Mouse (Mus musculus): ENCODE measurements around the gene Ddx39b. TPM values are rescaled to one million over a fixed set of nuclear protein-coding genes. Genes with fewer than 3 reads are reported as not detected.

Gene Ddx39b
- polyA plus RNA-seq, 1 experiment, result 304 TPM

DNA sequence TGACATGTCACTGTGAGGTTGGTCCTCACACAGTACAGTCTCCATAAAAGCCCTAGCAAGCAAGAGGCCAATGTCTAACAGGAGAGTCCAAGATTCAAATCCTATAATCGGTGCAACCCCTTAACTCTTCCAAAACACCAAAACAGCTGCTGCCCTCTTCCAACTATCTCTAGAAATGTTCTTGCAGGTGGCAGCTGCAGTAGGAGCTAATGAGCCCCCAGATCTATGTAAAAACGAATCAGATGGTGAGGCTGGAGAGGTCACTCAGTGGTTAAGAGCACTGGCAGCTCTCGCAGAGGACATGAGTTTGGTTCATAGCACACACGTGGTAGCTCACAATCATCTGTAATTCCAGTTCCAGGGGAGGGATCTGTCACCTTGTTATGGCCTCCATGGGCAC, 14.2 kb downstream of the Ddx39b start:
- no peak for TF ChIP-seq POLR2A (IDR thresholded peaks at IDR 0.05; ENCODE audit: borderline replicate concordance, extremely low read depth, low read depth, low read length)
- TF ChIP-seq CTCF (IDR thresholded peaks at IDR 0.05; ENCODE audit: insufficient read depth, low read length), result no peak
- 57% methylated on average over 4 of the region's 4 CpGs for WGBS
- DNase-seq, result no peak
- Histone ChIP-seq H3K4me3 (replicated peaks; ENCODE audit: extremely low read depth, low read depth, low read length) (no peak overlapping the region), H3K4me1 (ENCODE audit: control insufficient read depth, insufficient read depth, low read length) (peaks cover 8% of the 10 kb centered on the region)

DNA sequence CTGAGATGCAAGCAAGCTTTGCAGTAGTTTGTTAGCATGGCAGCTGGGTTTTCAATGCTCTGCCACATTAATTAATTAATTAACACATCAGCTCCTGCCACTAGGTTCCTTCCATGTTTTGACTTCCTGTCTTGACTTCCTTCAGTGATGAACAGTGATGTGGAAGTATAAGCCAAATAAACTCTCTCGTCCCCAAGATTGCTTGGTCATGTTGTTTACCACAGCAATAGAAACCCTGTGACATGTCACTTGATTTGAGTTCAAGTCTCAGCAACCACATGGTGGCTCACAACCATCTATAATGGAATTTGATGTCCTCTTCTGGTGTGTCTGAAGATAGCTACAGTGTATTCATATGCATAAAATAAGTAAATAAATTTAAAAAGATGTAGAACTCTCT, 15.8 kb downstream of the Ddx39b start:
- Histone ChIP-seq H3K4me3 (replicated peaks; ENCODE audit: extremely low read depth, low read depth, low read length) (no peak overlapping the region), H3K4me1 (ENCODE audit: control insufficient read depth, insufficient read depth, low read length) (peaks cover 8% of the 10 kb centered on the region)
- TF ChIP-seq CTCF (IDR thresholded peaks at IDR 0.05; ENCODE audit: insufficient read depth, low read length), result no peak
- no peak for TF ChIP-seq POLR2A (IDR thresholded peaks at IDR 0.05; ENCODE audit: borderline replicate concordance, extremely low read depth, low read depth, low read length)
- 19% methylated on average over 1 of the region's 1 CpGs for WGBS
- no peak for DNase-seq

DNA sequence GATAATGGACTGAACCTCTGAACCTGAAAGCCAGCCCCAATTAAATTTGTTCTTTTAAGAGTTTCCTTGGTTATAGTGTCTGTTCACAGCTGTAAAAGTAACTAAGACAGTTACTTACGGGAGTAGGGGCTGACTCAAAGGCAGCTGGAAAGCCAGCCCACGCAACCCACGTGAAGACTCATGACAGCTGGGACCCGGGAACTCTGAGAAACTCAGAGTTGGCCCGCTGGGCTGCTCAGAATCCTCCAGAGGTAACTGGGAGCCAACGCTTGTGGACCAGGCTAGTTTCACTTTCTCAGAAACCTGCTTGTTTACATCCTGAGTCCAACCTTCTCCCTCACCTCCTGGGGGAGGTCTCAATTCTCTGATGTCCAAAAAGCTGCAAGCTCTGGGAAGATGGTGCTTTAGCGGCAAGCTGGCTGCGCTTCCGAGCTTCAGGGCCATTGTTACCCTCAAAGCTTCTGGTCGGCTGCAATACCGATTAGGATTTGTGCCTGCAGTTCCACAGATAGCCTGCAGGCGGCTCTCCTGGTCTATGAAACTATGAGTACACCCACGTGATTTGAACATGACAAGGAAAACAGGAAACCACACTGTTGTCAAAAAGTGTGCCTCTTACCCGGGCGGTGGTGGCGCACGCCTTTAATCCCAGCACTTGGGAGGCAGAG, 16.4 kb downstream of the Ddx39b start:
- H3K4me3 ChIP-seq (replicated peaks; ENCODE audit: extremely low read depth, low read depth, low read length), result peak overlapping the region; percentile 73
- DNase-seq, result peak; percentile 95
- peak; percentile 84 for TF ChIP-seq CTCF (IDR thresholded peaks at IDR 0.05; ENCODE audit: insufficient read depth, low read length)
- TF ChIP-seq POLR2A (IDR thresholded peaks at IDR 0.05; ENCODE audit: borderline replicate concordance, extremely low read depth, low read depth, low read length), result no peak
- WGBS, result 3% methylated on average over 17 of the region's 17 CpGs
- H3K4me1 ChIP-seq (ENCODE audit: control insufficient read depth, insufficient read depth, low read length), result peaks cover 8% of the 10 kb centered on the region

DNA sequence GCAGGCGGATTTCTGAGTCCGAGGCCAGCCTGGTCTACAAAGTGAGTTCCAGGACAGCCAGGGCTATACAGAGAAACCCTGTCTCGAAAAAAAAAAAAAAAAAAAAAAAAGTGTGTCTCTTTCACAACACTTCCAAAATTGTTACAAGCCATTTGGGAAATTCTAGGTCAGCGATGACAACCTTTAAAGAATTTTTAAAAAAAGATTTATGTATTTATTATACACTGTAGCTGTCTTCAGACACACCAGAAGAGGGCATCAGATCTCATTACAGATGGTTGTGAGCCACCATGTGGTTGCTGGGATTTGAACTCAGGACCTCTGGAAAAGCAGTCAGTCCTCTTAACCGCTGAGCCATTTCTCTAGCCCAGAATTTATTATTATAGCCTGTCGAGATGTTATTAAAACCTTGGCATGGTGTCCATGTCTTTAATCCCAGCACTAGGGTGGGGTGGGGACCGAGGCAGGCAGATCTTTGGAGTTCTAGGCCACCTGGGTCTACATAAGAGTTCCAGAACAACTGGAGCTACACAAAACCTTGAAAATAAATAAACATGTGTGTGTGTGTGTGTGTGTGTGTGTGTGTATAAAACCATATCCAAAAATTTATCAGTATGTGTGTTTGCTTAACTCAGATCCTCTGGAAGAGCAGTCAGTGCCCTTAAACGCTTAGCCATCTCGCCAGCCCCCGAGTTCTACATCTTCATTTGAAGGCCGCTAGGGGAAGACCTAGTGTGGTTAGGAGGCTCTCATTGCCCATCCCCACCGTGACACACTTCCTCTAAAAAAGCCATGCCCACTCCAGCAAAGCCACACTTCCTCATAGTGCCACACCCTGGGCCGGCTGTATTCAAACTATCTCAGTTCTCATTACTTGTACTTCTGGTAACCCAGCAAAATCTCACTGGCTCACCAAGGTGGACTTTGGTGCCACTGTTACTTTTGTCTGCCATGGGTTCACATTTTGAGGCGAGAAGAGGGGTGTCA, 17.2 kb downstream of the Ddx39b start:
- 33% methylated on average over 14 of the region's 14 CpGs for WGBS
- no peak for DNase-seq

DNA sequence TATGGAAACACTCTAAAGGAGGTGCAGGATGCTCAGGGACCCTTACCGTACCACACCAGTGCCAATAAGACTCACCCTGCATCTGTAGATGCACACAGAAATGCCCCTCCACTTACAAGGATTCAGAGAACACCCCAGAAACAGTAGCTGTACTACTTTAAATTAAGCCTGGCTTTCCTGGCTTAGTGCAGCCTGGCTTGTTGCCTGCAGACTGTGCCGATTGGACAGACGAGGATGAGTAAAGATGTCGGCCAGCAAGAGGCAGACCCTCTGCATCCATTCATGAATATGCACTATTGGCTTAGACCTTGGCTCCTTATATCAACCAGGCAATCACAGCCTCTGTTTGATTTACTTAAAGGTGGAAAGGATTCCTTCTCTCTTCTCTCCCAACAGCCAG, 18.1 kb downstream of the Ddx39b start:
- Histone ChIP-seq H3K4me1 (ENCODE audit: control insufficient read depth, insufficient read depth, low read length) (peaks cover 8% of the 10 kb centered on the region), H3K4me3 (replicated peaks; ENCODE audit: extremely low read depth, low read depth, low read length) (no peak overlapping the region)
- TF ChIP-seq POLR2A (IDR thresholded peaks at IDR 0.05; ENCODE audit: borderline replicate concordance, extremely low read depth, low read depth, low read length) (no peak), CTCF (IDR thresholded peaks at IDR 0.05; ENCODE audit: insufficient read depth, low read length) (no peak)
- no peak for DNase-seq
- 69% methylated on average over 4 of the region's 4 CpGs for WGBS

More for the DNA sequence above, 17.2 kb downstream of the Ddx39b start:
- TF ChIP-seq POLR2A (IDR thresholded peaks at IDR 0.05; ENCODE audit: borderline replicate concordance, extremely low read depth, low read depth, low read length) (no peak), CTCF (IDR thresholded peaks at IDR 0.05; ENCODE audit: insufficient read depth, low read length) (0 out of 2 replicates have a peak, but pooled peaks have one; percentile 19)
- no peak overlapping the region for H3K4me3 ChIP-seq (replicated peaks; ENCODE audit: extremely low read depth, low read depth, low read length)
- peaks cover 8% of the 10 kb centered on the region for H3K4me1 ChIP-seq (ENCODE audit: control insufficient read depth, insufficient read depth, low read length)

DNA sequence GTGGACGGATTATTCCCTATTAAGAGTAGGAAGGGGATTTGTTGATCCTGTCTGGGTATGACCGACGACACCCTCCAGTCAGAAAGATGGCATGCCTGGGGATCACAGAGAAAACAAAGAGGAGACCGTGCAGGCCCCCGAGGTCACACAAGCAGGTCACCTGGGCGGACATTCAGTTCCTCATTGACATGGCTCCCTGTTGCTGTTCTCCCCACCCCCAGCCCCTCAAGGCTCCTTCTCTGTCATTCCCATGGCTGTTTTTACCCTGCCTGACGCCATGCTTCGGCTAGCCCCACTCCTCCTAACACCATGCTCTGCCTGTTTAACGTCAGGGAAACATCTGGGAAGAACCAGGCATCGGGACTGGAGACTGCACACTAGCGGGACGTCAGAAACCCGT, 20.1 kb downstream of the Ddx39b start:
- Histone ChIP-seq H3K4me1 (ENCODE audit: control insufficient read depth, insufficient read depth, low read length) (peaks cover 8% of the 10 kb centered on the region), H3K4me3 (replicated peaks; ENCODE audit: extremely low read depth, low read depth, low read length) (no peak overlapping the region)
- DNase-seq, result no peak
- WGBS, result 77% methylated on average over 13 of the region's 13 CpGs
- TF ChIP-seq CTCF (IDR thresholded peaks at IDR 0.05; ENCODE audit: insufficient read depth, low read length) (no peak), POLR2A (IDR thresholded peaks at IDR 0.05; ENCODE audit: borderline replicate concordance, extremely low read depth, low read depth, low read length) (no peak)

DNA sequence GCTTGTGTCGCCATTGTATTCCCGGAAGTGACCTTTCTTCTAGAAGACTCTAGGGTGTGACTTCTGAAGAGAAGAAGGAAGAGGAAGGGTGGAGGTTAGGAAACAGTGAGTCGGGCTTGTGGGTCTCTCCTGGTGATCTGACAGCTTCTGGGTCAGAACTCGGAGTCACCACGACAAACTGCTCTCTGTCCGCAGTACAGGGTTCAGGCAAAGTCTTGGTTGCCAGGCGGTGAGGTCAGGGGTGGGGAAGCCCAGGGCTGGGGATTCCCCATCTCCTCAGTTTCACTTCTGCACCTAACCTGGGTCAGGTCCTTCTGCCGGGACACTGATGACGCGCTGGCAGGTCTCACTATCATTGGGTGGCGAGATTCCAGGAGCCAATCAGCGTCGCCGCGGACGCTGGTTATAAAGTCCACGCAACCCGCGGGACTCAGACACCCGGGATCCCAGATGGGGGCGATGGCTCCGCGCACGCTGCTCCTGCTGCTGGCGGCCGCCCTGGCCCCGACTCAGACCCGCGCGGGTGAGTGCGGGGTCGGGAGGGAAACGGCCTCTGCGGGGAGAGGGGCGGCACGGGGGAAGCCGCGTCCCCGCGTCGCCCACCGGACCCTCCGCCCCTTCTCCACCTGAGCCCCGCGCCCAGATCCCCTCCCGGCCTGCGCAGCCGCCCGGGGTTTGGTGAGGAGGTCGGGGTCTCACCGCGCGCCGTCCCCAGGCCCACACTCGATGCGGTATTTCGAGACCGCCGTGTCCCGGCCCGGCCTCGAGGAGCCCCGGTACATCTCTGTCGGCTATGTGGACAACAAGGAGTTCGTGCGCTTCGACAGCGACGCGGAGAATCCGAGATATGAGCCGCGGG, 21.3 kb downstream of the Ddx39b start, which contains the start of gene H2-D1:
Gene H2-D1 (plus strand): TSS at position 67 of the 859 bp plus-strand sequence.
- DNase-seq, result peak; percentile 100
- H3K4me3 ChIP-seq (replicated peaks; ENCODE audit: extremely low read depth, low read depth, low read length), result peak within 1 kb of the TSS; percentile 89
- TF ChIP-seq POLR2A (IDR thresholded peaks at IDR 0.05; ENCODE audit: borderline replicate concordance, extremely low read depth, low read depth, low read length) (peak; percentile 97), CTCF (IDR thresholded peaks at IDR 0.05; ENCODE audit: insufficient read depth, low read length) (no peak)
- H3K4me1 ChIP-seq (ENCODE audit: control insufficient read depth, insufficient read depth, low read length), result peaks cover 5% of the 10 kb centered on the region
- WGBS, result under 1% methylated on average over 71 of the region's 73 CpGs

DNA sequence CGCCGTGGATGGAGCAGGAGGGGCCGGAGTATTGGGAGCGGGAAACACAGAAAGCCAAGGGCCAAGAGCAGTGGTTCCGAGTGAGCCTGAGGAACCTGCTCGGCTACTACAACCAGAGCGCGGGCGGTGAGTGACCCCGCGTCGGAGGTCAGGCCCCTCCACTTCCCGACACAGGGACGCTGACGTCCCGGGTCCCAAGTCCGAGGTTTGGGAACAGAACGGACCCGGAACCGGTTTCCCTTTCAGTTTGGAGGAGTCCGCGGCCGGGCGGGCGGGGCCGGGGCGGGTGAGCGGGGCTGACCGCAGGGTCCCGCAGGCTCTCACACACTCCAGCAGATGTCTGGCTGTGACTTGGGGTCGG, 22.0 kb downstream of the Ddx39b start:
- TF ChIP-seq CTCF (IDR thresholded peaks at IDR 0.05; ENCODE audit: insufficient read depth, low read length) (no peak), POLR2A (IDR thresholded peaks at IDR 0.05; ENCODE audit: borderline replicate concordance, extremely low read depth, low read depth, low read length) (no peak)
- no peak for DNase-seq

More for the DNA sequence above, 22.0 kb downstream of the Ddx39b start:
- Histone ChIP-seq H3K4me1 (ENCODE audit: control insufficient read depth, insufficient read depth, low read length) (peaks cover 4% of the 10 kb centered on the region), H3K4me3 (replicated peaks; ENCODE audit: extremely low read depth, low read depth, low read length) (peak overlapping the region; percentile 89)
- WGBS, result 2% methylated on average over 31 of the region's 31 CpGs
